Mouse (Mus musculus) bone marrow macrophage, adult 2 months (primary cell): ENCODE data around the gene Ppp1r36. TPM values are rescaled to one million over a fixed set of nuclear protein-coding genes. Genes with fewer than 3 reads are reported as not detected.
"Not testable (repeated sequence)": the region's sequence is repeated elsewhere in the genome, so short reads cannot be mapped to it uniquely, and the experiment has no call there.

Source experiments
- H3K27ac ChIP-seq: 2 replicates; pipeline ENCODE4 v1.5.1; 2012; ENCODE audit warnings: low read depth, low read length; ENCODE audit not compliant: insufficient read depth
- H3K4me1 ChIP-seq: 2 replicates; pipeline ENCODE4 v1.6.1; 2012; ENCODE audit warnings: low read length; ENCODE audit not compliant: control insufficient read depth, insufficient read depth
- H3K4me3 ChIP-seq: 2 replicates; pipeline ENCODE4 v1.5.1; 2012; ENCODE audit warnings: mild to moderate bottlenecking, low read length, moderate library complexity; ENCODE audit not compliant: insufficient read depth
- CTCF ChIP-seq: IDR thresholded peaks from 2 replicates; pipeline ENCODE4 v1.5.1; 2012; ENCODE audit warnings: low read depth, mild to moderate bottlenecking, low read length, moderate library complexity
- POLR2A ChIP-seq: IDR thresholded peaks from 2 replicates; pipeline ENCODE4 v1.6.1; 2012; ENCODE audit warnings: mild to moderate bottlenecking, low read depth, low read length, borderline replicate concordance
- polyA plus RNA-seq: library from polyadenylated mRNA; stranded (reverse); fragments of >200 nt; gene quantifications from 2 replicates; pipeline ENCODE4 v1.2.4, GENCODE M21; 2012; ENCODE audit not compliant: missing spikeins, insufficient read depth, insufficient read length

The Ppp1r36 gene
- polyA plus RNA-seq, 1 experiment: not detected

GRCm38 (mm10) chr12:76444359-76444772 lies 27.0 kb downstream of the Ppp1r36 start:
- no peak overlapping the region for H3K27ac ChIP-seq
- TF ChIP-seq CTCF (no peak), POLR2A (no peak)
- no peaks in the 10 kb centered on the region for H3K4me1 ChIP-seq
- no peak overlapping the region for H3K4me3 ChIP-seq

- Histone ChIP-seq H3K27ac (no peak overlapping the region), H3K4me1 (no peaks in the 10 kb centered on the region), H3K4me3 (no peak overlapping the region)
- TF ChIP-seq POLR2A (no peak), CTCF (no peak)
These were observed 27.5 kb downstream of the Ppp1r36 start for GRCm38 (mm10) chr12:76444862-76445261.

- TF ChIP-seq CTCF (no peak), POLR2A (no peak)
- no peak overlapping the region for H3K4me3 ChIP-seq
These were observed 28.9 kb downstream of the Ppp1r36 start for GRCm38 (mm10) chr12:76446201-76446600.

GRCm38 (mm10) chr12:76448127-76448526 lies 30.8 kb downstream of the Ppp1r36 start:
- Histone ChIP-seq H3K27ac (no peak overlapping the region), H3K4me3 (no peak overlapping the region), H3K4me1 (no peaks in the 10 kb centered on the region)
- TF ChIP-seq CTCF (no peak), POLR2A (no peak)

More at GRCm38 (mm10) chr12:76446201-76446600, 28.9 kb downstream of the Ppp1r36 start:
- H3K4me1 ChIP-seq: no peaks in the 10 kb centered on the region
- H3K27ac ChIP-seq: no peak overlapping the region

GRCm38 (mm10) chr12:76452203-76452602 lies 34.9 kb downstream of the Ppp1r36 start:
- Histone ChIP-seq H3K27ac (no peak overlapping the region), H3K4me1 (no peaks in the 10 kb centered on the region), H3K4me3 (no peak overlapping the region)
- no peak for TF ChIP-seq CTCF
- no peak for TF ChIP-seq POLR2A

GRCm38 (mm10) chr12:76458445-76458844 lies 41.1 kb downstream of the Ppp1r36 start:
- not testable (repeated sequence) for H3K4me1 ChIP-seq, H3K4me3 ChIP-seq, H3K27ac ChIP-seq

GRCm38 (mm10) chr12:76459032-76459431 lies 41.7 kb downstream of the Ppp1r36 start:
- Histone ChIP-seq H3K4me3 (no peak overlapping the region), H3K27ac (no peak overlapping the region), H3K4me1 (no peaks in the 10 kb centered on the region)
- TF ChIP-seq POLR2A: no peak
- TF ChIP-seq CTCF: no peak

- no peak overlapping the region for H3K4me3 ChIP-seq
- TF ChIP-seq POLR2A (no peak), CTCF (no peak)
- H3K4me1 ChIP-seq: peaks cover 7% of the 10 kb centered on the region
- no peak overlapping the region for H3K27ac ChIP-seq
These were observed 46.1 kb downstream of the Ppp1r36 start for GRCm38 (mm10) chr12:76463391-76463790.

- Histone ChIP-seq H3K4me3 (no peak overlapping the region), H3K27ac (no peak overlapping the region)
- no peak for TF ChIP-seq POLR2A
- TF ChIP-seq CTCF: no peak
These were observed 47.4 kb downstream of the Ppp1r36 start for GRCm38 (mm10) chr12:76464651-76465252.

GRCm38 (mm10) chr12:76466651-76467050 lies 49.3 kb downstream of the Ppp1r36 start:
- Histone ChIP-seq H3K4me1 (peaks cover 7% of the 10 kb centered on the region), H3K27ac (no peak overlapping the region), H3K4me3 (no peak overlapping the region)
- no peak for TF ChIP-seq POLR2A

More at GRCm38 (mm10) chr12:76464651-76465252, 47.4 kb downstream of the Ppp1r36 start:
- peaks cover 7% of the 10 kb centered on the region for H3K4me1 ChIP-seq

GRCm38 (mm10) chr12:76467256-76467655 lies 49.9 kb downstream of the Ppp1r36 start:
- Histone ChIP-seq H3K27ac (no peak overlapping the region), H3K4me3 (no peak overlapping the region), H3K4me1 (peaks cover 7% of the 10 kb centered on the region)
- TF ChIP-seq POLR2A (no peak), CTCF (no peak)
